Mouse (Mus musculus) cerebral cortex, adult 2 months (tissue): ENCODE measurements around the gene Rpusd3.

ENCODE experiments used
- WGBS: fragments of 180-500 bp; shearing (Covaris S2); methylation state at CpG from one replicate; pipeline ENCODE4 v1.1.7; 2018; 5-methylcytosine and 5-hydroxymethylcytosine counted together

Gene Rpusd3

GRCm38 (mm10) chr6:113419199-113419587 is at the start of gene Rpusd3:
TSS of gene Rpusd3 (minus strand) at chr6:113419340.
- WGBS: under 1% methylated on average over 25 of the region's 25 CpGs

GRCm38 (mm10) chr6:113468512-113468911 is 49.4 kb upstream of the Rpusd3 start:
- 82% methylated on average over 3 of the region's 3 CpGs for WGBS

- WGBS: 62% methylated on average over 5 of the region's 5 CpGs
These were observed 46.5 kb upstream of the Rpusd3 start for GRCm38 (mm10) chr6:113465602-113466001.

- WGBS: 71% methylated on average over 7 of the region's 7 CpGs
These were observed 44.9 kb upstream of the Rpusd3 start for GRCm38 (mm10) chr6:113464040-113464439.

GRCm38 (mm10) chr6:113458635-113459034 is 39.5 kb upstream of the Rpusd3 start:
- WGBS: 76% methylated on average over 10 of the region's 10 CpGs

- WGBS: 76% methylated on average over 10 of the region's 10 CpGs
These were observed 38.9 kb upstream of the Rpusd3 start, which contains the start of gene Il17re for GRCm38 (mm10) chr6:113457952-113458534. TSS of gene Il17re (plus strand) at chr6:113458484.

- 76% methylated on average over 5 of the region's 5 CpGs for WGBS
These were observed 35.9 kb upstream of the Rpusd3 start for GRCm38 (mm10) chr6:113455007-113455406.

GRCm38 (mm10) chr6:113451839-113452238 is 32.7 kb upstream of the Rpusd3 start:
- 44% methylated on average over 2 of the region's 2 CpGs for WGBS

- WGBS: 79% methylated on average over 4 of the region's 4 CpGs
These were observed 28.5 kb upstream of the Rpusd3 start for GRCm38 (mm10) chr6:113447639-113448038.

- WGBS: 69% methylated on average over 8 of the region's 8 CpGs
These were observed 25.2 kb upstream of the Rpusd3 start for GRCm38 (mm10) chr6:113444207-113444965.

GRCm38 (mm10) chr6:113443091-113443490 is 24.0 kb upstream of the Rpusd3 start:
- WGBS: 42% methylated on average over 12 of the region's 12 CpGs

GRCm38 (mm10) chr6:113442442-113443090 is 23.4 kb upstream of the Rpusd3 start, which contains the start of gene Jagn1:
TSS of gene Jagn1 (plus strand) at chr6:113442569.
- WGBS: under 1% methylated on average over 45 of the region's 45 CpGs

GRCm38 (mm10) chr6:113442087-113442441 is 22.9 kb upstream of the Rpusd3 start:
- WGBS: 35% methylated on average over 9 of the region's 9 CpGs

- 51% methylated on average over 7 of the region's 7 CpGs for WGBS
These were observed 22.1 kb upstream of the Rpusd3 start for GRCm38 (mm10) chr6:113441147-113441680.

GRCm38 (mm10) chr6:113440686-113441085 is 21.5 kb upstream of the Rpusd3 start:
- WGBS: 88% methylated on average over 3 of the region's 3 CpGs

GRCm38 (mm10) chr6:113438721-113439430 is 19.7 kb upstream of the Rpusd3 start:
- WGBS: 71% methylated on average over 12 of the region's 12 CpGs

- 83% methylated on average over 12 of the region's 12 CpGs for WGBS
These were observed 18.0 kb upstream of the Rpusd3 start for GRCm38 (mm10) chr6:113437135-113437534.

GRCm38 (mm10) chr6:113435664-113436205 is 16.6 kb upstream of the Rpusd3 start, which contains the start of gene Cidec:
TSS of gene Cidec (minus strand) at chr6:113435760.
- 80% methylated on average over 9 of the region's 9 CpGs for WGBS

- WGBS: 75% methylated on average over 7 of the region's 7 CpGs
These were observed 15.6 kb upstream of the Rpusd3 start for GRCm38 (mm10) chr6:113434691-113435090.

- 61% methylated on average over 3 of the region's 3 CpGs for WGBS
These were observed 14.5 kb upstream of the Rpusd3 start for GRCm38 (mm10) chr6:113433661-113434060.

- 46% methylated on average over 3 of the region's 3 CpGs for WGBS
These were observed 12.7 kb upstream of the Rpusd3 start for GRCm38 (mm10) chr6:113431801-113432200.
